Mouse (Mus musculus) ZHBTc4 (cell line): ENCODE measurements around the gene Rilpl1.

Experiments
- DNase-seq: peaks from one replicate; pipeline ENCODE4 v3.0.0-alpha.2; 2011; ENCODE audit warnings: low read depth, low spot score

Rilpl1 gene

GRCm38 (mm10) chr5:124453339-124454081 lies 77.7 kb downstream of the Rilpl1 start:
- no peak for DNase-seq

DNA sequence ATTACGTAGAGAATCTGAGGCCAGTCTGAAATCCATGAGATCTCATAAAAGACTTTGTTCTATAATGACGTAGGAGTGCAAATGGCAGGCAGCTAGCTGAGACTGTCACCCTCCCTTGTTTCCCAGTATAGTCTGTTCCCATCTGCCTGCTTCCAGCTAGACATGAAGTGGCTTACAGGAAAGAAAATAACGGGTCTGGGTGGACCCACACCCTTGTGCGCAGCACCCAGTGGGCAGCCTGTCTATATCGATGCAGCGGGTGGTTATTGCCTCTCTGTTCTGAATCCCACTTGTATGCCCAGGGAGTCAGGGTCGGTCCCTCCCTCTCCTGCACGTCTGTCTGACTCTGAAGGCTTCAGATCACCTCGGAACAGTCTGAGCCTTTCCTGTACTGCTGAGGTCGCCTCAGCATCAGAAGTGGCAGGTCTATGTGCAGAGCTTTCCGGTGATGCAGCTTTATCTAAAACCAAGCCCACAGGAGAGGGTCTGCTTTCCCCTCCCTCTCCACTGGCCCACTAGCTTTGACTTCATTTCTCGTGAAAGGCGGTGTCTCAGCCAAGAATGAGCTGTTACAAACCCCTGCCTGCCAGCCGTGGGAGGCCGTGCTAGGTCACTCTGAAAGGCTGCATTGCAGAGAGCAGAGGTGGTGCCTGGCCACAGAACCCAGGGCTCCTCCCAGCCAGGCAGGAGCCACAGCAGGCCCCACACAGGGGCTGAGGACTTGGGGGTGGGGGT lies 78.5 kb downstream of the Rilpl1 start:
- no peak for DNase-seq

DNA sequence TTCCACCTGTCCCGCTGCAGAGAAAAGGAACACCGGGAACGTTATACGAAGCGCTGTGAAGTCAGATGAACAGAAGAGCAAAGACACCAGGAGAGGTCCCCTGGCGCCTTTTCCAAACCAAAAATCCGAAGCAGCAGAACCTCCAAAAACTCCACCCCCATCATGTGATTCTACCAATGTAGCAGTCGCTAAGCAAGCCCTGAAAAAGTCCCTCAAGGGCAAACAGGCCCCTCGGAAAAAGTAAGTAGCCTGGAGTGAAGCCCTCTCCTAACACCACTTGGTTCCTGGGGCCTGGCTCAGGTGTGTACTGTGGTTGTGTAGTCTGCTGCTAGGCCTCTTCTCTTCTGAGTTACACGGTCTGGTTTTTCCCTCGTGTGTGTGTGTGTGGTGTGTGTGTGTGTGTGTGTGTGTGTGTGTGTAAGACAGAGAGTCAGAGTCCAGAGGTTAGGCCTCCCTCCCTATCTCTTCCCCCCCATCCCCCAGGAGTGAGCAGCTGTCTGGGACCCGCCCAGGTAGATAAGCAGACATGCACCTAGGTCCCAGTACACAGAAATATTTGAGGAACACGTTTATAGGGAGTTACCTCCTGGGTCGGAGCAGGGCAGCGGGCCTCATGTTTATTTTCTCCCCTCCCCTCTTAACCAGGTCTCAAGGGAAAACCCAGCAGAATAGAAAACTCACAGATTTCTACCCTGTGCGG lies 80.4 kb downstream of the Rilpl1 start:
- DNase-seq: no peak

- no peak for DNase-seq
Observed at GRCm38 (mm10) chr5:124450051-124450450, 81.1 kb downstream of the Rilpl1 start.

DNA sequence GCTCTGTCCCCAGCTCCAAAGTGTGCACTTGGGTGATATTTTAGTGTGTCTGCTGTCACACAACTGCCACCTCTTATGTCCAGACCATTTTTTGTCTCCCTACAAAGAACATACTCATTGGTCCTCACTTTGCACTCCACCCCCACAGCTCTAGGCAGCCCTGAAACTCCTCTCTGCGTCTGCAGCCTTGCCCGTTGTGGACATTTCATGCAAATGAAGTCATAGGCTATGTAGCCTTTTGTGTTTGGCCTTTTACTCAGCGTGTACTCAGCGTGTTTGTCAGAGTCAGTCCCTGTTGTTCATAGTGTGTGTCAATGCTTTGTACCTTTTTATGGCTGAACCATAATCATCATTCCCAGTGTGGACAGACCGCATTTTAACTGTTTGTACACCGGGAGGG lies 81.7 kb downstream of the Rilpl1 start:
- DNase-seq: no peak

- peak; percentile 94 for DNase-seq
Observed at GRCm38 (mm10) chr5:124446301-124446881, 84.8 kb downstream of the Rilpl1 start.

GRCm38 (mm10) chr5:124445621-124446293 lies 85.4 kb downstream of the Rilpl1 start:
- peak; percentile 73 for DNase-seq

GRCm38 (mm10) chr5:124444661-124445561 lies 86.3 kb downstream of the Rilpl1 start:
- DNase-seq: peak; percentile 75

GRCm38 (mm10) chr5:124444208-124444607 lies 87.0 kb downstream of the Rilpl1 start:
- DNase-seq: no peak
